In genomic region chr9:17987606-17988005, GRCm38 (mm10) we compare ENCODE assay signal across 9 mouse cellular contexts.
DNase-seq lines count a peak whose midpoint lies in the region; ATAC-seq lines count a peak whose summit lies in the region.
"Had no signal": no experiment of that assay in that cellular context is flagged by ENCODE, and none has a peak within 500 bp of the region (broad histone marks: within the 10 kb centered on the region; RNA-seq: fewer than 3 reads in every experiment).

No protein-coding gene starts in this region.

- no peak overlapping the region for H3K27ac ChIP-seq in heart, embryonic 11.5 days (ENCODE audit: low read depth, low read length)
- H3K27ac ChIP-seq: limb, embryonic 15.5 days had no signal

- no peaks in the 10 kb centered on the region for H3K9me3 ChIP-seq in heart, embryonic 11.5 days (replicated peaks; ENCODE audit: control insufficient read depth, low read length)
- H3K9me3 ChIP-seq: limb, embryonic 15.5 days had no signal

- ATAC-seq in heart, embryonic 11.5 days (replicated peaks; ENCODE audit: insufficient number of reproducible peaks, low FRiP score, low TSS enrichment): no peak

- H3K9ac ChIP-seq in heart, embryonic 11.5 days (ENCODE audit: low read depth, low read length): no peak overlapping the region
- H3K9ac ChIP-seq: limb, embryonic 15.5 days had no signal

- 76% methylated on average over 5 of the region's 5 CpGs for WGBS in heart, embryonic 11.5 days (ENCODE audit: insufficient replicate concordance)

- H3K27me3 ChIP-seq in heart, embryonic 11.5 days (ENCODE audit: control insufficient read depth, insufficient read depth, low read length): no peaks in the 10 kb centered on the region
- H3K27me3 ChIP-seq: limb, embryonic 15.5 days had no signal

- no peak overlapping the region for H3K4me3 ChIP-seq in heart, embryonic 11.5 days (ENCODE audit: low read depth, low read length)
- H3K4me3 ChIP-seq: limb, embryonic 15.5 days had no signal

- no peak overlapping the region for H3K4me2 ChIP-seq in heart, embryonic 11.5 days
- H3K4me2 ChIP-seq: limb, embryonic 15.5 days had no signal

- DNase-seq in heart, adult 11 months: peak; percentile 74
- DNase-seq in ovary, postnatal 14 days (ENCODE audit: low spot score): peak; percentile 2
- DNase-seq in ovary, postnatal 10 days (ENCODE audit: low spot score): no peak
- peak; percentile 44 for DNase-seq in R1 (ENCODE audit: low read depth, low spot score)
- DNase-seq in fibroblast of lung, adult 2 months (ENCODE audit: low read depth): peak; percentile 2
- DNase-seq in spleen, postnatal 4 days (ENCODE audit: low spot score in 2 of 2): peak; percentile 18 to 88
- no peak for DNase-seq in kidney, adult 8-10 months

- no peaks in the 10 kb centered on the region for H3K36me3 ChIP-seq in heart, embryonic 11.5 days (ENCODE audit: control insufficient read depth, insufficient read depth, low read length)
- H3K36me3 ChIP-seq: limb, embryonic 15.5 days had no signal

- no peaks in the 10 kb centered on the region for H3K4me1 ChIP-seq in heart, embryonic 11.5 days (ENCODE audit: control insufficient read depth, insufficient read depth, low read length)
- H3K4me1 ChIP-seq: limb, embryonic 15.5 days had no signal

Comparison
In these comparisons a context has a peak if more than half of its experiments do, and no peak if none do; other contexts are left out.
1. DNase-seq: peak in heart, adult 11 months (single experiment), ovary, postnatal 14 days (single experiment), R1 (single experiment), fibroblast of lung, adult 2 months (single experiment) and spleen, postnatal 4 days (2 of 2); none in ovary, postnatal 10 days (single experiment) and kidney, adult 8-10 months (0 of 2).